Mouse (Mus musculus): ENCODE measurements around the gene Plekhm3. TPM values are rescaled to one million over a fixed set of nuclear protein-coding genes. Genes with fewer than 3 reads are reported as not detected.

Plekhm3 gene
- 9.2 and 10.9 TPM in 2 replicates for polyA plus RNA-seq (2015; fragmentation: Nextera tagmentation; extraction: Ambion mirVana)

GRCm38 (mm10) chr1:64956479-64956961, at the start of gene Plekhm3:
TSS of gene Plekhm3 (minus strand) at chr1:64956824.
- peak within 1 kb of the TSS; percentile 96 for H3K9ac ChIP-seq (replicated peaks; ENCODE audit: low read depth, low read length)
- no peaks in the 10 kb centered on the region for H3K27me3 ChIP-seq (replicated peaks; ENCODE audit: control insufficient read depth, insufficient read depth, low read length)
- peak; percentile 95 for ATAC-seq
- H3K4me1 ChIP-seq (replicated peaks; ENCODE audit: control insufficient read depth, insufficient read depth, low read length), result peaks cover 3% of the 10 kb centered on the region
- peak within 1 kb of the TSS; percentile 76 for H3K27ac ChIP-seq (ENCODE audit: low read length)
- WGBS, result under 1% methylated on average over 43 of the region's 43 CpGs
- peak within 1 kb of the TSS; percentile 72 for H3K4me2 ChIP-seq (ENCODE audit: low read length)
- H3K36me3 ChIP-seq (ENCODE audit: control insufficient read depth, insufficient read depth), result no peaks in the 10 kb centered on the region
- no peaks in the 10 kb centered on the region for H3K9me3 ChIP-seq (ENCODE audit: control insufficient read depth, low read length)
- peak within 1 kb of the TSS; percentile 82 for H3K4me3 ChIP-seq (replicated peaks; ENCODE audit: low read length)

GRCm38 (mm10) chr1:65005575-65005974, 49.0 kb upstream of the Plekhm3 start:
- WGBS, result 94% methylated on average over 6 of the region's 6 CpGs

GRCm38 (mm10) chr1:65004526-65004925, 47.9 kb upstream of the Plekhm3 start:
- Histone ChIP-seq H3K4me2 (ENCODE audit: low read length) (no peak overlapping the region), H3K9ac (replicated peaks; ENCODE audit: low read depth, low read length) (no peak overlapping the region), H3K27me3 (replicated peaks; ENCODE audit: control insufficient read depth, insufficient read depth, low read length) (no peaks in the 10 kb centered on the region), H3K9me3 (ENCODE audit: control insufficient read depth, low read length) (no peaks in the 10 kb centered on the region), H3K4me1 (replicated peaks; ENCODE audit: control insufficient read depth, insufficient read depth, low read length) (no peaks in the 10 kb centered on the region), H3K4me3 (replicated peaks; ENCODE audit: low read length) (no peak overlapping the region), H3K36me3 (ENCODE audit: control insufficient read depth, insufficient read depth) (no peaks in the 10 kb centered on the region), H3K27ac (ENCODE audit: low read length) (no peak overlapping the region)
- ATAC-seq, result no peak
- 85% methylated on average over 4 of the region's 4 CpGs for WGBS

More at GRCm38 (mm10) chr1:65005575-65005974, 49.0 kb upstream of the Plekhm3 start:
- Histone ChIP-seq H3K4me3 (replicated peaks; ENCODE audit: low read length) (no peak overlapping the region), H3K9me3 (ENCODE audit: control insufficient read depth, low read length) (no peaks in the 10 kb centered on the region), H3K27ac (ENCODE audit: low read length) (no peak overlapping the region), H3K4me2 (ENCODE audit: low read length) (no peak overlapping the region), H3K27me3 (replicated peaks; ENCODE audit: control insufficient read depth, insufficient read depth, low read length) (no peaks in the 10 kb centered on the region), H3K4me1 (replicated peaks; ENCODE audit: control insufficient read depth, insufficient read depth, low read length) (no peaks in the 10 kb centered on the region), H3K9ac (replicated peaks; ENCODE audit: low read depth, low read length) (no peak overlapping the region), H3K36me3 (ENCODE audit: control insufficient read depth, insufficient read depth) (no peaks in the 10 kb centered on the region)
- no peak for ATAC-seq

GRCm38 (mm10) chr1:64993206-64993605, 36.6 kb upstream of the Plekhm3 start:
- H3K4me3 ChIP-seq (replicated peaks; ENCODE audit: low read length), result no peak overlapping the region
- 65% methylated on average over 4 of the region's 4 CpGs for WGBS
- ATAC-seq, result no peak
- no peaks in the 10 kb centered on the region for H3K4me1 ChIP-seq (replicated peaks; ENCODE audit: control insufficient read depth, insufficient read depth, low read length)
- H3K4me2 ChIP-seq (ENCODE audit: low read length), result no peak overlapping the region
- H3K27me3 ChIP-seq (replicated peaks; ENCODE audit: control insufficient read depth, insufficient read depth, low read length), result no peaks in the 10 kb centered on the region
- no peak overlapping the region for H3K27ac ChIP-seq (ENCODE audit: low read length)
- H3K36me3 ChIP-seq (ENCODE audit: control insufficient read depth, insufficient read depth), result no peaks in the 10 kb centered on the region
- no peaks in the 10 kb centered on the region for H3K9me3 ChIP-seq (ENCODE audit: control insufficient read depth, low read length)
- H3K9ac ChIP-seq (replicated peaks; ENCODE audit: low read depth, low read length), result no peak overlapping the region

GRCm38 (mm10) chr1:64988176-64988575, 31.6 kb upstream of the Plekhm3 start:
- ATAC-seq, result no peak
- Histone ChIP-seq H3K27ac (ENCODE audit: low read length) (no peak overlapping the region), H3K4me2 (ENCODE audit: low read length) (no peak overlapping the region), H3K4me3 (replicated peaks; ENCODE audit: low read length) (no peak overlapping the region), H3K36me3 (ENCODE audit: control insufficient read depth, insufficient read depth) (no peaks in the 10 kb centered on the region), H3K4me1 (replicated peaks; ENCODE audit: control insufficient read depth, insufficient read depth, low read length) (no peaks in the 10 kb centered on the region; the same call in 1 of the 2 replicates), H3K9me3 (ENCODE audit: control insufficient read depth, low read length) (no peaks in the 10 kb centered on the region), H3K27me3 (replicated peaks; ENCODE audit: control insufficient read depth, insufficient read depth, low read length) (no peaks in the 10 kb centered on the region), H3K9ac (replicated peaks; ENCODE audit: low read depth, low read length) (no peak overlapping the region)

GRCm38 (mm10) chr1:64986120-64986519, 29.5 kb upstream of the Plekhm3 start:
- Histone ChIP-seq H3K9me3 (ENCODE audit: control insufficient read depth, low read length) (no peaks in the 10 kb centered on the region), H3K9ac (replicated peaks; ENCODE audit: low read depth, low read length) (no peak overlapping the region), H3K4me1 (replicated peaks; ENCODE audit: control insufficient read depth, insufficient read depth, low read length) (no peaks in the 10 kb centered on the region; the same call in 1 of the 2 replicates), H3K27ac (ENCODE audit: low read length) (no peak overlapping the region), H3K27me3 (replicated peaks; ENCODE audit: control insufficient read depth, insufficient read depth, low read length) (0 out of 2 replicates have a peak, but pooled peaks cover 2% of the 10 kb centered on the region), H3K4me2 (ENCODE audit: low read length) (no peak overlapping the region), H3K36me3 (ENCODE audit: control insufficient read depth, insufficient read depth) (no peaks in the 10 kb centered on the region), H3K4me3 (replicated peaks; ENCODE audit: low read length) (no peak overlapping the region)
- WGBS, result 36% methylated on average over 7 of the region's 7 CpGs
- peak; percentile 54; the same call in 1 of the 2 replicates for ATAC-seq

- Histone ChIP-seq H3K9ac (replicated peaks; ENCODE audit: low read depth, low read length) (no peak overlapping the region), H3K27me3 (replicated peaks; ENCODE audit: control insufficient read depth, insufficient read depth, low read length) (peaks cover 5% of the 10 kb centered on the region), H3K9me3 (ENCODE audit: control insufficient read depth, low read length) (no peaks in the 10 kb centered on the region), H3K36me3 (ENCODE audit: control insufficient read depth, insufficient read depth) (no peaks in the 10 kb centered on the region), H3K27ac (ENCODE audit: low read length) (no peak overlapping the region), H3K4me3 (replicated peaks; ENCODE audit: low read length) (no peak overlapping the region), H3K4me1 (replicated peaks; ENCODE audit: control insufficient read depth, insufficient read depth, low read length) (no peaks in the 10 kb centered on the region; the same call in 1 of the 2 replicates), H3K4me2 (ENCODE audit: low read length) (no peak overlapping the region)
- WGBS, result 85% methylated on average over 3 of the region's 3 CpGs
- ATAC-seq, result no peak
These were observed 26.6 kb upstream of the Plekhm3 start for GRCm38 (mm10) chr1:64983247-64983646.

- Histone ChIP-seq H3K27ac (ENCODE audit: low read length) (no peak overlapping the region), H3K4me2 (ENCODE audit: low read length) (no peak overlapping the region), H3K36me3 (ENCODE audit: control insufficient read depth, insufficient read depth) (no peaks in the 10 kb centered on the region), H3K27me3 (replicated peaks; ENCODE audit: control insufficient read depth, insufficient read depth, low read length) (peaks cover 17% of the 10 kb centered on the region), H3K4me1 (replicated peaks; ENCODE audit: control insufficient read depth, insufficient read depth, low read length) (peaks cover 8% of the 10 kb centered on the region), H3K9me3 (ENCODE audit: control insufficient read depth, low read length) (no peaks in the 10 kb centered on the region), H3K4me3 (replicated peaks; ENCODE audit: low read length) (no peak overlapping the region), H3K9ac (replicated peaks; ENCODE audit: low read depth, low read length) (no peak overlapping the region)
- ATAC-seq, result no peak
- 75% methylated on average over 7 of the region's 7 CpGs for WGBS
These were observed 21.7 kb upstream of the Plekhm3 start for GRCm38 (mm10) chr1:64978321-64978799.

GRCm38 (mm10) chr1:64975346-64975745, 18.7 kb upstream of the Plekhm3 start:
- peak overlapping the region; percentile 11; the same call in 1 of the 2 replicates for H3K4me2 ChIP-seq (ENCODE audit: low read length)

More at GRCm38 (mm10) chr1:64975346-64975745, 18.7 kb upstream of the Plekhm3 start:
- no peak overlapping the region for H3K4me3 ChIP-seq (replicated peaks; ENCODE audit: low read length)
- no peaks in the 10 kb centered on the region for H3K9me3 ChIP-seq (ENCODE audit: control insufficient read depth, low read length)
- peaks cover 8% of the 10 kb centered on the region for H3K4me1 ChIP-seq (replicated peaks; ENCODE audit: control insufficient read depth, insufficient read depth, low read length)
- no peak overlapping the region for H3K9ac ChIP-seq (replicated peaks; ENCODE audit: low read depth, low read length)
- peaks cover 24% of the 10 kb centered on the region for H3K27me3 ChIP-seq (replicated peaks; ENCODE audit: control insufficient read depth, insufficient read depth, low read length)
- peak; percentile 86 for ATAC-seq
- H3K36me3 ChIP-seq (ENCODE audit: control insufficient read depth, insufficient read depth), result no peaks in the 10 kb centered on the region
- WGBS, result 5% methylated on average over 7 of the region's 7 CpGs
- no peak overlapping the region for H3K27ac ChIP-seq (ENCODE audit: low read length)

Measured in forebrain, embryonic 16.5 days (tissue).